Comparison of ENCODE assay signal across 15 mouse cellular contexts in genomic region chr15:77923267-77924035, GRCm38 (mm10). TPM values are rescaled to one million over a fixed set of nuclear protein-coding genes. Genes with fewer than 3 reads are reported as not detected.
DNase-seq lines count a peak whose midpoint lies in the region; ATAC-seq and TF ChIP-seq lines count a peak whose summit lies in the region.
"Had no signal": no experiment of that assay in that cellular context is flagged by ENCODE, and none has a peak within 500 bp of the region (broad histone marks: within the 10 kb centered on the region; RNA-seq: fewer than 3 reads in every experiment).

No protein-coding gene starts in this region.

- H3K36me3 ChIP-seq in kidney, adult 2 months (ENCODE audit: control insufficient read depth, insufficient read depth, low read length), result no peaks in the 10 kb centered on the region; the same call in 1 of the 2 replicates
- 0 out of 2 replicates have a peak, but pooled peaks cover 7% of the 10 kb centered on the region for H3K36me3 ChIP-seq in lung, postnatal 0 days (ENCODE audit: insufficient read depth, low read length)
- peaks cover 21% of the 10 kb centered on the region for H3K36me3 ChIP-seq in liver, embryonic 16.5 days (ENCODE audit: control insufficient read depth, insufficient read depth)

- H3K4me1 ChIP-seq in kidney, adult 2 months (ENCODE audit: control insufficient read depth, insufficient read depth, low read length), result peaks cover 22% of the 10 kb centered on the region
- H3K4me1 ChIP-seq in lung, postnatal 0 days (ENCODE audit: insufficient read depth, low read depth, low read length), result peaks cover 6% of the 10 kb centered on the region
- peaks cover 21% of the 10 kb centered on the region for H3K4me1 ChIP-seq in liver, embryonic 16.5 days (ENCODE audit: control insufficient read depth, low read depth, low read length)

- H3K4me2 ChIP-seq in lung, postnatal 0 days (replicated peaks; ENCODE audit: low read depth, low read length), result no peak overlapping the region
- H3K4me2 ChIP-seq in liver, embryonic 16.5 days (ENCODE audit: low read depth, low read length), result no peak overlapping the region
- H3K4me2 ChIP-seq: embryonic facial prominence, embryonic 15.5 days; forebrain, embryonic 13.5 days; midbrain, embryonic 13.5 days had no signal

- H3K9me3 ChIP-seq in lung, postnatal 0 days (ENCODE audit: low read length), result no peaks in the 10 kb centered on the region
- no peaks in the 10 kb centered on the region for H3K9me3 ChIP-seq in liver, embryonic 16.5 days (replicated peaks; ENCODE audit: control insufficient read depth, low read length)
- H3K9me3 ChIP-seq: embryonic facial prominence, embryonic 15.5 days; forebrain, embryonic 13.5 days; hindbrain, embryonic 10.5 days; midbrain, embryonic 13.5 days had no signal

- no peak for TF ChIP-seq CTCF in kidney, adult 2 months (conservative IDR thresholded peaks at IDR 0.05; ENCODE audit: insufficient read depth, insufficient read length, low read depth, low read length)
- no peak for TF ChIP-seq CTCF in lung, postnatal 0 days (IDR thresholded peaks at IDR 0.05)
- peak; percentile 48 for TF ChIP-seq CTCF in Patski (IDR thresholded peaks at IDR 0.05)

- no peak overlapping the region for H3K4me3 ChIP-seq in kidney, adult 2 months (ENCODE audit: insufficient read depth, low read depth, low read length)
- H3K4me3 ChIP-seq in lung, postnatal 0 days (ENCODE audit: low read depth, low read length), result no peak overlapping the region
- no peak overlapping the region for H3K4me3 ChIP-seq in liver, embryonic 16.5 days (ENCODE audit: low read depth, low read length)
- H3K4me3 ChIP-seq: embryonic facial prominence, embryonic 15.5 days; forebrain, embryonic 13.5 days; hindbrain, embryonic 10.5 days; midbrain, embryonic 13.5 days had no signal

- 54% methylated on average over 9 of the region's 9 CpGs for WGBS in kidney, adult 2 months
- 61% methylated on average over 9 of the region's 9 CpGs for WGBS in lung, postnatal 0 days
- 63% methylated on average over 9 of the region's 9 CpGs for WGBS in liver, embryonic 16.5 days (ENCODE audit: insufficient replicate concordance)

- POLR2A ChIA-PET in Patski (lab: Charles Lee), result interaction anchor here (0.7 kb wide), 1 partner anchor 121 kb away, joined by 3 read pairs; no protein-coding TSS in a partner anchor

- H3K27ac ChIP-seq in kidney, adult 2 months (ENCODE audit: insufficient read depth, low read depth, low read length), result peak overlapping the region; percentile 74
- H3K27ac ChIP-seq in lung, postnatal 0 days (ENCODE audit: low read length), result no peak overlapping the region; the same call in 1 of the 2 replicates
- H3K27ac ChIP-seq in liver, embryonic 16.5 days (ENCODE audit: low read length), result peak overlapping the region; percentile 66
- H3K27ac ChIP-seq: embryonic facial prominence, embryonic 15.5 days; forebrain, embryonic 13.5 days; hindbrain, embryonic 10.5 days; midbrain, embryonic 13.5 days had no signal

- ATAC-seq in lung, postnatal 0 days, result no peak
- no peak for ATAC-seq in Patski
- no peak for ATAC-seq in liver, embryonic 16.5 days (ENCODE audit: low read depth)
- ATAC-seq: forebrain, embryonic 13.5 days; midbrain, embryonic 13.5 days had no signal

- in situ Hi-C loops in Patski (cut with MboI; ENCODE audit: low pct_unique_long_range_greater_than_20kb), result no loop called here

- H3K27me3 ChIP-seq in kidney, adult 2 months (replicated peaks; ENCODE audit: control insufficient read depth, insufficient read depth, low read length), result no peaks in the 10 kb centered on the region
- H3K27me3 ChIP-seq in lung, postnatal 0 days (replicated peaks; ENCODE audit: insufficient read depth, low read length), result no peaks in the 10 kb centered on the region
- H3K27me3 ChIP-seq in Patski, result no peaks in the 10 kb centered on the region
- H3K27me3 ChIP-seq in liver, embryonic 16.5 days (ENCODE audit: control insufficient read depth, insufficient read depth, low read depth, low read length), result no peaks in the 10 kb centered on the region
- H3K27me3 ChIP-seq: embryonic facial prominence, embryonic 15.5 days; forebrain, embryonic 13.5 days; midbrain, embryonic 13.5 days had no signal

- CTCF ChIA-PET in Patski (lab: Charles Lee), result interaction anchor here (1.3 kb wide), 1 partner anchor 9 kb away, joined by 3 read pairs; no protein-coding TSS in a partner anchor

- no peak for DNase-seq in kidney, adult 2 months
- no peak for DNase-seq in kidney, adult 11 months
- peak; percentile 20 for DNase-seq in lung, postnatal 0 days (ENCODE audit: low spot score)
- no peak for DNase-seq in lung, postnatal 25 days (ENCODE audit: low spot score)
- no peak for DNase-seq in Patski (ENCODE audit: low read depth, low spot score)
- DNase-seq in frontal cortex, adult 2 months (ENCODE audit: extremely low spot score in 1 of 2, low spot score in 1 of 2), result no peak
- DNase-seq: cerebellum, adult 2 months; kidney, postnatal 4 days; lung, postnatal 14 days; thymus, postnatal 14 days had no signal

- H3K9ac ChIP-seq in lung, postnatal 0 days (replicated peaks; ENCODE audit: low read depth), result no peak overlapping the region
- H3K9ac ChIP-seq in liver, embryonic 16.5 days (ENCODE audit: low read depth, low read length), result no peak overlapping the region
- H3K9ac ChIP-seq: embryonic facial prominence, embryonic 15.5 days; forebrain, embryonic 13.5 days; midbrain, embryonic 13.5 days had no signal

- TF ChIP-seq POLR2A in kidney, adult 2 months (IDR thresholded peaks at IDR 0.05; ENCODE audit: low read depth, low read length), result no peak

- no peak for TF ChIP-seq EP300 in lung, postnatal 0 days (IDR thresholded peaks at IDR 0.05)

RNA-seq across cellular contexts. Expression of gene Txn2, which starts 5.4 kb away (rescaled TPM):
- polyA plus RNA-seq in kidney, adult 2 months (2012; rRNA removed), result 396 and 408 TPM in 2 replicates
- 121 and 122 TPM in 2 replicates for polyA plus RNA-seq in lung, postnatal 0 days (2015; fragmentation: Nextera tagmentation; extraction: Ambion mirVana)
- 181 TPM for polyA plus RNA-seq in Patski (2021)
- polyA plus RNA-seq in liver, embryonic 16.5 days (2015; fragmentation: Nextera tagmentation; extraction: Ambion mirVana), result 177 and 180 TPM in 2 replicates
- 198 and 213 TPM in 2 replicates for polyA plus RNA-seq in frontal cortex, adult 2 months (2012; rRNA removed)

RNA-seq across cellular contexts. Expression of gene Foxred2, which starts 33.1 kb away (rescaled TPM):
- 3.8 and 4.1 TPM in 2 replicates for polyA plus RNA-seq in kidney, adult 2 months (2012; rRNA removed)
- 0.21 and 0.24 TPM in 2 replicates for polyA plus RNA-seq in lung, postnatal 0 days (2015; fragmentation: Nextera tagmentation; extraction: Ambion mirVana)
- polyA plus RNA-seq in Patski (2021), result 16.1 TPM
- polyA plus RNA-seq in liver, embryonic 16.5 days (2015; fragmentation: Nextera tagmentation; extraction: Ambion mirVana), result 1.1 and 1.2 TPM in 2 replicates
- 15.5 and 17.0 TPM in 2 replicates for polyA plus RNA-seq in frontal cortex, adult 2 months (2012; rRNA removed)

RNA-seq across cellular contexts. Expression of gene Eif3d, which starts 47.2 kb away (rescaled TPM):
- 98.8 and 132 TPM in 2 replicates for polyA plus RNA-seq in kidney, adult 2 months (2012; rRNA removed)
- polyA plus RNA-seq in lung, postnatal 0 days (2015; fragmentation: Nextera tagmentation; extraction: Ambion mirVana), result 82.4 and 95.8 TPM in 2 replicates
- polyA plus RNA-seq in Patski (2021), result 231 TPM
- 119 and 125 TPM in 2 replicates for polyA plus RNA-seq in liver, embryonic 16.5 days (2015; fragmentation: Nextera tagmentation; extraction: Ambion mirVana)
- 111 and 113 TPM in 2 replicates for polyA plus RNA-seq in frontal cortex, adult 2 months (2012; rRNA removed)
